In the genomic region with DNA sequence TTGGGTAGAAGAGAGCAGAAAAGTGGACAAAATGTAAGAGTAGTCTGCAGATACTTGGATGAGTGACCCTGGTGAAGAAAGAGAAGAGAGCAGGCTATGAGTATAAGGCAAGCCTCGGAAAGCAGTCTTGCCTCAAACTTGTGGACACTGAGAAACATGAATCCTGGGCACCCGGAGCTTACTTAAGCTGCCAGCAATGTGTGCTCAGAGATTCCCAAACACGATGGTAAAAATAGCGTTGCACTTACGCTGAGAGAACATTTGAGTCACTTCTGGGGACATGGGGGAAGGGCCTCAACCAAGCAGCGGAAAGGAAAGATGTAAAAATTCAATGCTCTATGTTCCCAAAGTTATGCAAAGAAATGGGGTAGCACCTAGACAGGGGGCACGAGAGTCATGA, we compare ENCODE assay signal across 19 mouse cellular contexts. TPM values are rescaled to one million over a fixed set of nuclear protein-coding genes. Genes with fewer than 3 reads are reported as not detected.
DNase-seq lines count a peak whose midpoint lies in the region; ATAC-seq and TF ChIP-seq lines count a peak whose summit lies in the region.
"Had no signal": no experiment of that assay in that cellular context is flagged by ENCODE, and none has a peak within 500 bp of the region (broad histone marks: within the 10 kb centered on the region; RNA-seq: fewer than 3 reads in every experiment).

No protein-coding gene starts in this region.

- no peak for TF ChIP-seq POLR2A in kidney, adult 2 months (IDR thresholded peaks at IDR 0.05; ENCODE audit: low read depth, low read length)

- no peak for TF ChIP-seq CTCF in C2C12 (IDR thresholded peaks at IDR 0.05; ENCODE audit: control insufficient read depth, insufficient read depth, insufficient read length)
- no peak for TF ChIP-seq CTCF in kidney, adult 2 months (conservative IDR thresholded peaks at IDR 0.05; ENCODE audit: insufficient read depth, insufficient read length, low read depth, low read length)

- DNase-seq in gastrocnemius, adult 8-10 months (ENCODE audit: low spot score in 2 of 2), result peak; percentile 45 to 62
- DNase-seq in gastrocnemius, postnatal 10 days, result no peak
- DNase-seq in heart, embryonic 10.5 days (ENCODE audit: low spot score), result no peak
- DNase-seq in left cerebral cortex, postnatal 14 days (ENCODE audit: low spot score in 2 of 2), result peak; percentile 58 to 81
- DNase-seq in adrenal gland, postnatal 10 days, result no peak
- no peak for DNase-seq in kidney, adult 2 months
- DNase-seq: B cell, adult 2 months; cerebellum, postnatal 25 days; kidney, adult 18-20 months had no signal

- no peaks in the 10 kb centered on the region for H3K79me3 ChIP-seq in C2C12 (ENCODE audit: low read depth)

- WGBS in heart, embryonic 10.5 days, result 61% methylated on average over 7 of the region's 7 CpGs
- WGBS in intestine, embryonic 16.5 days, result 69% methylated on average over 7 of the region's 7 CpGs
- 81% methylated on average over 7 of the region's 7 CpGs for WGBS in kidney, adult 2 months

- H3K9me3 ChIP-seq in heart, embryonic 10.5 days, result no peaks in the 10 kb centered on the region
- H3K9me3 ChIP-seq in intestine, embryonic 16.5 days (ENCODE audit: control insufficient read depth, low read length), result no peaks in the 10 kb centered on the region
- H3K9me3 ChIP-seq: embryonic facial prominence, embryonic 12.5 days; forebrain, embryonic 13.5 days; midbrain, embryonic 13.5 days had no signal

- H3K27me3 ChIP-seq in C2C12 (ENCODE audit: control insufficient read depth, insufficient read depth, insufficient read length), result no peaks in the 10 kb centered on the region
- no peaks in the 10 kb centered on the region for H3K27me3 ChIP-seq in heart, embryonic 10.5 days (ENCODE audit: insufficient read depth, poor library complexity, severe bottlenecking)
- H3K27me3 ChIP-seq in intestine, embryonic 16.5 days (replicated peaks; ENCODE audit: control insufficient read depth, insufficient read depth, low read length), result no peaks in the 10 kb centered on the region
- no peaks in the 10 kb centered on the region for H3K27me3 ChIP-seq in kidney, adult 2 months (replicated peaks; ENCODE audit: control insufficient read depth, insufficient read depth, low read length)
- H3K27me3 ChIP-seq: forebrain, embryonic 13.5 days; midbrain, embryonic 13.5 days had no signal

- no peak overlapping the region for H3K4me3 ChIP-seq in C2C12 (ENCODE audit: insufficient read depth, poor library complexity, severe bottlenecking)
- H3K4me3 ChIP-seq in heart, embryonic 10.5 days, result no peak overlapping the region
- no peak overlapping the region for H3K4me3 ChIP-seq in intestine, embryonic 16.5 days (ENCODE audit: low read length)
- H3K4me3 ChIP-seq in kidney, adult 2 months (ENCODE audit: insufficient read depth, low read depth, low read length), result no peak overlapping the region
- H3K4me3 ChIP-seq: embryonic facial prominence, embryonic 12.5 days; forebrain, embryonic 13.5 days; midbrain, embryonic 13.5 days had no signal

- H3K4me2 ChIP-seq in intestine, embryonic 16.5 days (ENCODE audit: low read depth, low read length), result no peak overlapping the region
- H3K4me2 ChIP-seq: embryonic facial prominence, embryonic 12.5 days; forebrain, embryonic 13.5 days; midbrain, embryonic 13.5 days had no signal

- H3K36me3 ChIP-seq in C2C12 (ENCODE audit: control insufficient read depth, insufficient read depth), result no peaks in the 10 kb centered on the region
- no peaks in the 10 kb centered on the region for H3K36me3 ChIP-seq in heart, embryonic 10.5 days
- no peaks in the 10 kb centered on the region for H3K36me3 ChIP-seq in intestine, embryonic 16.5 days (ENCODE audit: control insufficient read depth, insufficient read depth, low read length)
- no peaks in the 10 kb centered on the region for H3K36me3 ChIP-seq in kidney, adult 2 months (ENCODE audit: control insufficient read depth, insufficient read depth, low read length)
- H3K36me3 ChIP-seq: embryonic facial prominence, embryonic 12.5 days; midbrain, embryonic 13.5 days had no signal

- H3K4me1 ChIP-seq in heart, embryonic 10.5 days, result peaks cover 4% of the 10 kb centered on the region; the same call in 1 of the 2 replicates
- no peaks in the 10 kb centered on the region for H3K4me1 ChIP-seq in intestine, embryonic 16.5 days (ENCODE audit: control insufficient read depth, insufficient read depth, low read length)
- H3K4me1 ChIP-seq in kidney, adult 2 months (ENCODE audit: control insufficient read depth, insufficient read depth, low read length), result no peaks in the 10 kb centered on the region
- H3K4me1 ChIP-seq: embryonic facial prominence, embryonic 12.5 days; forebrain, embryonic 13.5 days; midbrain, embryonic 13.5 days had no signal

- peak overlapping the region; percentile 33 for H3ac ChIP-seq in C2C12 (ENCODE audit: control insufficient read depth, insufficient read length, low read depth)

- intact Hi-C loops in left cerebral cortex, postnatal 14 days (cut with DNase I), result no loop called here

- H3K27ac ChIP-seq in heart, embryonic 10.5 days, result peak overlapping the region; percentile 70
- no peak overlapping the region for H3K27ac ChIP-seq in intestine, embryonic 16.5 days (ENCODE audit: low read length)
- H3K27ac ChIP-seq in kidney, adult 2 months (ENCODE audit: insufficient read depth, low read depth, low read length), result no peak overlapping the region
- H3K27ac ChIP-seq: embryonic facial prominence, embryonic 12.5 days; forebrain, embryonic 13.5 days; midbrain, embryonic 13.5 days had no signal

- ATAC-seq in intestine, embryonic 16.5 days, result no peak
- ATAC-seq: forebrain, embryonic 13.5 days; midbrain, embryonic 13.5 days had no signal

- no peaks in the 10 kb centered on the region for H3K79me2 ChIP-seq in C2C12 (ENCODE audit: control insufficient read depth, insufficient read depth)

- H3K9ac ChIP-seq in intestine, embryonic 16.5 days (ENCODE audit: low read depth, low read length), result no peak overlapping the region
- H3K9ac ChIP-seq: embryonic facial prominence, embryonic 12.5 days; forebrain, embryonic 13.5 days; midbrain, embryonic 13.5 days had no signal

TF ChIP-seq in C2C12, 6 proteins besides CTCF, POLR2A, EP300 and RAD21:
- no peak for TF ChIP-seq USF1 (IDR thresholded peaks at IDR 0.05; ENCODE audit: low read depth)

RNA-seq across cellular contexts. Expression of a gene that starts 5.1 kb away (rescaled TPM):
- total RNA-seq in gastrocnemius, adult 8-10 months (2022), result 100 to 1,000 TPM; 111 to 148 (median 128) TPM
- total RNA-seq in gastrocnemius, postnatal 10 days (2021), result 100 to 1,000 TPM; 106 to 128 TPM
- 0.14 TPM for polyA plus RNA-seq in C2C12 (2012; fragmentation: generic; extraction: Trizol)
- polyA plus RNA-seq in heart, embryonic 10.5 days (2016; fragmentation: Nextera tagmentation; extraction: Ambion mirVana), result 0.30 TPM in 1 of 2 replicates, not detected in the other
- total RNA-seq in left cerebral cortex, postnatal 14 days (2021), result not detected
- polyA plus RNA-seq in intestine, embryonic 16.5 days (2015; fragmentation: Nextera tagmentation; extraction: Ambion mirVana), result not detected in 2 replicates
- 1 to 10 TPM; 2.4 to 9.0 TPM for total RNA-seq in adrenal gland, postnatal 10 days (2021)
- polyA plus RNA-seq in kidney, adult 2 months (2012; rRNA removed), result 0.61 TPM in 1 of 2 replicates, not detected in the other
- total RNA-seq: layer of hippocampus, adult 8-10 months; MEL had no signal
- polyA plus RNA-seq: forebrain, embryonic 13.5 days; hindbrain, embryonic 11.5 days; liver, adult 2 months; midbrain, embryonic 13.5 days; neural tube, embryonic 14.5 days had no signal

RNA-seq across cellular contexts. Expression of a gene that starts 13.7 kb away (rescaled TPM):
- total RNA-seq in gastrocnemius, adult 8-10 months (2022), result 1 to 10 TPM; 1.6 to 2.3 (median 1.8) TPM
- total RNA-seq in gastrocnemius, postnatal 10 days (2021), result 1 to 10 TPM; 8.4 to 8.8 TPM
- polyA plus RNA-seq in C2C12 (2012; fragmentation: generic; extraction: Trizol), result 10.7 TPM
- 1.3 and 2.8 TPM in 2 replicates for polyA plus RNA-seq in heart, embryonic 10.5 days (2016; fragmentation: Nextera tagmentation; extraction: Ambion mirVana)
- total RNA-seq in left cerebral cortex, postnatal 14 days (2021), result not detected
- 0.06 TPM in 1 of 2 replicates, not detected in the other for polyA plus RNA-seq in intestine, embryonic 16.5 days (2015; fragmentation: Nextera tagmentation; extraction: Ambion mirVana)
- under 1 TPM; 0.15 to 0.48 TPM for total RNA-seq in adrenal gland, postnatal 10 days (2021)
- 0.09 TPM in 1 of 2 replicates, not detected in the other for polyA plus RNA-seq in kidney, adult 2 months (2012; rRNA removed)
- total RNA-seq: layer of hippocampus, adult 8-10 months; liver, adult 2 months; MEL had no signal
- polyA plus RNA-seq: forebrain, embryonic 13.5 days; liver, adult 2 months; midbrain, embryonic 13.5 days had no signal

Comparison
In these comparisons a context has a peak if more than half of its experiments do, and no peak if none do; other contexts are left out.
1. DNase-seq: peak in gastrocnemius, adult 8-10 months (2 of 2) and left cerebral cortex, postnatal 14 days (2 of 2); none in gastrocnemius, postnatal 10 days (single experiment), heart, embryonic 10.5 days (single experiment), adrenal gland, postnatal 10 days (single experiment) and kidney, adult 2 months (single experiment).
2. RNA of a gene that starts 5.1 kb away (total RNA-seq): 111 to 148 TPM in gastrocnemius, adult 8-10 months and 106 to 128 TPM in gastrocnemius, postnatal 10 days; 2.4 to 9.0 TPM in adrenal gland, postnatal 10 days and not detected in left cerebral cortex, postnatal 14 days; every median in the first group is over 10 times any median in the second.